Mouse (Mus musculus) testis, adult 2 months (tissue): ENCODE results near the gene Oard1.

Experiments used
- CTCF ChIP-seq: fragments of 200-500 bp; IDR thresholded peaks from 2 replicates; pipeline ENCODE4 v1.5.1; 2012; ENCODE audit warnings: low read depth, mild to moderate bottlenecking, inconsistent platforms, low read length, moderate library complexity; ENCODE audit not compliant: control insufficient read depth, insufficient read depth, insufficient replicate concordance
- POLR2A ChIP-seq: fragments of 200-500 bp; IDR thresholded peaks from 2 replicates; pipeline ENCODE4 v1.6.1; 2012; ENCODE audit warnings: low read depth, mild to moderate bottlenecking, inconsistent platforms, low read length, moderate library complexity; ENCODE audit not compliant: control insufficient read depth

DNA sequence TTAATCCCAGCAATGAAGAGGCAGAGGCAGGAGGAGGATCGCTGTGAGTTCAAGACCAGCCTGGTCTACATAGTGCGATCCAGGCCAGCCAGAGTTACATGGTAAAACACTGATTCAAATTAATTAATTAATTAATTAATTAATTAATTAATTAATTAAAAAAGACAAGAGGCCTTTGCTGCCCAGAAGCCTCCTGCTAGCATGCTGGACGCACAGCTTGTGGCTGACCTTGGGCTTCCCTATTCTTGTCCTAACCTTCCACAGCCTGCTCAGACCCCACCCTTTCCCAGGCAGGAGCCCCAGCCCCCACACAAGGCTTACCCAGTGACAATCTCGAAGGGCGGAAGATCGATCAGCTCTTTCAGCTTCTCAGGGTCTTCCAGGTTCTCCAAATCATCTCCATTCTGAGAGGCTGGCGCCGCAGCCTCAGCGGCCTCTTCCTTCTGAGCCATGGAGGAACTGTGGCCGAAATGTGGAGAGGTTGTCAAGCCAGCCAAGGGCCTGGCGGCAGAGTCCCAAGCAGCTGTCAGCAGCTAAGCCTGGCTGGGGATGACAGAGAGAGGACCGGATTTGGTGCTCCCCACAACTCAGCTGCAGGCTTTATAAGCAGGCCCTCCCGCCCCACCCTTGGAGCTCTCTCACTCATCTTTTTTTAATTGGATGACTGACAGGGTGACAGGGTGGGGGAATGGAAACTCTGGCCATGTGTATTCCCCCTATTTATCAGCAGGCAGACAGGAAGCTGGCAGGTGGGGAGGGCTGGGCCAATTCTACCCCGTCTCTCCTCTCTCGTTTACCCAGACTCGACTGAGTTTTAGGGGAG lies 22.6 kb downstream of the Oard1 start, which contains the start of gene Apobec2:
- TF ChIP-seq CTCF (no peak), POLR2A (no peak)
